Mouse (Mus musculus) kidney, postnatal 0 days (tissue): ENCODE measurements at regions not wholly inside any gene's neighbourhood (a gene's known extent, or its start where the extent isn't known, plus 50 kb on each side); places are given as distances from the start of the nearest gene placed in this dataset.

Experiments
- ATAC-seq: fragments of 200-750 bp; cut with Nextera tagmentation; replicated peaks from 2 replicates; pipeline ENCODE4 v1.8.0; 2017; ENCODE audit warnings: low read depth, moderate number of reproducible peaks, moderate TSS enrichment, moderate library complexity; ENCODE audit not compliant: low FRiP score
- DNase-seq: peaks from one replicate; pipeline ENCODE4 v3.0.0-alpha.2; 2016; ENCODE audit warnings: low spot score
- H3K27ac ChIP-seq: fragments of 300-500 bp; sonication (generic); 2 replicates; pipeline ENCODE4 v1.5.1; 2014; ENCODE audit warnings: mild to moderate bottlenecking
- H3K27me3 ChIP-seq: fragments of 300-500 bp; sonication (generic); 2 replicates; pipeline ENCODE4 v1.6.1; 2014; ENCODE audit warnings: low read length, mixed read lengths; ENCODE audit not compliant: insufficient read depth
- H3K36me3 ChIP-seq: fragments of 300-500 bp; sonication (generic); 2 replicates; pipeline ENCODE4 v1.6.1; 2014; ENCODE audit warnings: low read length, mixed read lengths; ENCODE audit not compliant: insufficient read depth
- H3K4me1 ChIP-seq: fragments of 300-500 bp; sonication (generic); replicated peaks from 2 replicates; pipeline ENCODE4 v1.6.1; 2014; ENCODE audit warnings: antibody characterized with exemption, low read length, mixed read lengths; ENCODE audit not compliant: insufficient read depth
- H3K4me2 ChIP-seq: fragments of 300-500 bp; sonication (generic); 2 replicates; pipeline ENCODE4 v1.6.1; 2014; ENCODE audit warnings: mild to moderate bottlenecking, low read length, moderate library complexity, mixed read lengths
- H3K4me3 ChIP-seq: fragments of 300-500 bp; sonication (generic); replicated peaks from 2 replicates; pipeline ENCODE4 v1.5.1; 2014; ENCODE audit warnings: low read depth, low read length
- H3K9ac ChIP-seq: fragments of 300-500 bp; sonication (generic); 2 replicates; pipeline ENCODE4 v1.6.1; 2014; ENCODE audit warnings: low read depth, low read length
- H3K9me3 ChIP-seq: fragments of 300-500 bp; sonication (generic); replicated peaks from 2 replicates; pipeline ENCODE4 v1.6.1; 2016; ENCODE audit warnings: low read length, inconsistent platforms, mixed read lengths
- CTCF ChIP-seq: IDR thresholded peaks from 2 replicates; pipeline ENCODE4 v1.5.1; 2016; ENCODE audit warnings: antibody characterized with exemption, low read depth, mild to moderate bottlenecking, moderate library complexity
- WGBS: fragments of 180-500 bp; shearing (Covaris S2); extraction: QIAGEN DNeasy Blood & Tissue Kit; methylation state at CpG from one replicate; pipeline ENCODE4 v1.1.7; 2014; 5-methylcytosine and 5-hydroxymethylcytosine counted together

- no peaks in the 10 kb centered on the region for H3K27me3 ChIP-seq
- no peak overlapping the region for H3K9ac ChIP-seq
- no peaks in the 10 kb centered on the region for H3K36me3 ChIP-seq
- H3K9me3 ChIP-seq, result no peaks in the 10 kb centered on the region
- DNase-seq, result no peak
- no peak for ATAC-seq
- H3K4me3 ChIP-seq, result no peak overlapping the region
- H3K27ac ChIP-seq, result no peak overlapping the region
- WGBS, result 68% methylated on average over 9 of the region's 9 CpGs
- H3K4me2 ChIP-seq, result no peak overlapping the region; the same call in 1 of the 2 replicates
- TF ChIP-seq CTCF, result no peak
- H3K4me1 ChIP-seq, result no peaks in the 10 kb centered on the region
These were observed 124.1 kb downstream of the Enc1 start for GRCm38 (mm10) chr13:97365004-97365403.

- no peak for TF ChIP-seq CTCF
- WGBS, result 34% methylated on average over 5 of the region's 5 CpGs
- no peak overlapping the region for H3K9ac ChIP-seq
- no peaks in the 10 kb centered on the region for H3K27me3 ChIP-seq
- H3K4me2 ChIP-seq, result no peak overlapping the region
- H3K9me3 ChIP-seq, result no peaks in the 10 kb centered on the region
- no peak for ATAC-seq
- H3K4me3 ChIP-seq, result no peak overlapping the region
- no peaks in the 10 kb centered on the region for H3K4me1 ChIP-seq
- DNase-seq, result no peak
- no peaks in the 10 kb centered on the region for H3K36me3 ChIP-seq
- H3K27ac ChIP-seq, result no peak overlapping the region
These were observed 122.9 kb downstream of the Enc1 start for GRCm38 (mm10) chr13:97363765-97364164.

- Histone ChIP-seq H3K36me3 (no peaks in the 10 kb centered on the region), H3K4me2 (no peak overlapping the region), H3K4me3 (no peak overlapping the region), H3K27me3 (no peaks in the 10 kb centered on the region), H3K4me1 (no peaks in the 10 kb centered on the region), H3K9ac (no peak overlapping the region), H3K27ac (no peak overlapping the region), H3K9me3 (no peaks in the 10 kb centered on the region)
- DNase-seq (no peak), ATAC-seq (no peak)
- 92% methylated on average over 4 of the region's 4 CpGs for WGBS
- TF ChIP-seq CTCF, result no peak
These were observed 122.3 kb downstream of the Enc1 start for GRCm38 (mm10) chr13:97363214-97363613.

- H3K36me3 ChIP-seq, result no peaks in the 10 kb centered on the region
- H3K27ac ChIP-seq, result no peak overlapping the region
- H3K4me2 ChIP-seq, result no peak overlapping the region
- ATAC-seq, result no peak
- no peak overlapping the region for H3K4me3 ChIP-seq
- H3K9ac ChIP-seq, result no peak overlapping the region
- H3K4me1 ChIP-seq, result no peaks in the 10 kb centered on the region
- no peak for TF ChIP-seq CTCF
- H3K27me3 ChIP-seq, result no peaks in the 10 kb centered on the region
- WGBS, result 75% methylated on average over 9 of the region's 9 CpGs
- no peaks in the 10 kb centered on the region for H3K9me3 ChIP-seq
- DNase-seq, result no peak
These were observed 119.6 kb downstream of the Enc1 start for GRCm38 (mm10) chr13:97360551-97360950.

GRCm38 (mm10) chr13:97358781-97359305 is 117.9 kb downstream of the Enc1 start:
- ATAC-seq, result no peak
- no peak overlapping the region for H3K4me2 ChIP-seq

GRCm38 (mm10) chr13:97358261-97358660 is 117.4 kb downstream of the Enc1 start:
- H3K9ac ChIP-seq, result no peak overlapping the region
- H3K9me3 ChIP-seq, result no peaks in the 10 kb centered on the region
- no peak overlapping the region for H3K27ac ChIP-seq
- H3K27me3 ChIP-seq, result no peaks in the 10 kb centered on the region
- 79% methylated on average over 6 of the region's 6 CpGs for WGBS
- no peak overlapping the region for H3K4me2 ChIP-seq
- no peak for TF ChIP-seq CTCF
- no peaks in the 10 kb centered on the region for H3K36me3 ChIP-seq
- H3K4me3 ChIP-seq, result no peak overlapping the region
- H3K4me1 ChIP-seq, result no peaks in the 10 kb centered on the region
- no peak for DNase-seq
- no peak for ATAC-seq

More at GRCm38 (mm10) chr13:97358781-97359305, 117.9 kb downstream of the Enc1 start:
- Histone ChIP-seq H3K4me3 (no peak overlapping the region), H3K9me3 (no peaks in the 10 kb centered on the region), H3K36me3 (no peaks in the 10 kb centered on the region), H3K27ac (no peak overlapping the region), H3K27me3 (no peaks in the 10 kb centered on the region), H3K9ac (no peak overlapping the region), H3K4me1 (no peaks in the 10 kb centered on the region)
- no peak for TF ChIP-seq CTCF
- WGBS, result 86% methylated on average over 8 of the region's 8 CpGs
- DNase-seq, result no peak
